Mouse (Mus musculus): ENCODE results near the gene Mrgpra4. TPM values are rescaled to one million over a fixed set of nuclear protein-coding genes. Genes with fewer than 3 reads are reported as not detected.

The Mrgpra4 gene
- polyA plus RNA-seq (2016; fragmentation: Nextera tagmentation; extraction: Ambion mirVana): not detected in 2 replicates

GRCm38 (mm10) chr7:47981995-47982394 is at the start of gene Mrgpra4:
Gene Mrgpra4, minus strand, starts transcription at chr7:47982095.
- Histone ChIP-seq H3K4me2 (replicated peaks) (no peak within 1 kb of the TSS), H3K4me3 (no peak within 1 kb of the TSS), H3K9ac (no peak within 1 kb of the TSS), H3K27ac (no peak within 1 kb of the TSS), H3K36me3 (no peaks in the 10 kb centered on the region), H3K4me1 (no peaks in the 10 kb centered on the region), H3K27me3 (no peaks in the 10 kb centered on the region), H3K9me3 (replicated peaks) (0 out of 2 replicates have a peak, but pooled peaks cover 9% of the 10 kb centered on the region)
- no peak for ATAC-seq (ENCODE audit: low FRiP score)
- 82% methylated on average over 1 of the region's 1 CpGs for WGBS

GRCm38 (mm10) chr7:48027497-48027896 is 45.6 kb upstream of the Mrgpra4 start, which contains the start of gene Mrgprx1:
Gene Mrgprx1, minus strand, starts transcription at chr7:48027597.
- H3K27ac ChIP-seq: no peak within 1 kb of the TSS
- no peak within 1 kb of the TSS for H3K4me2 ChIP-seq (replicated peaks)
- ATAC-seq (ENCODE audit: low FRiP score): no peak
- no peaks in the 10 kb centered on the region for H3K4me1 ChIP-seq
- no peak within 1 kb of the TSS for H3K4me3 ChIP-seq
- no peak within 1 kb of the TSS for H3K9ac ChIP-seq
- no peaks in the 10 kb centered on the region for H3K27me3 ChIP-seq
- 87% methylated on average over 3 of the region's 3 CpGs for WGBS
- H3K36me3 ChIP-seq: no peaks in the 10 kb centered on the region
- H3K9me3 ChIP-seq (replicated peaks): 0 out of 2 replicates have a peak, but pooled peaks cover 4% of the 10 kb centered on the region

GRCm38 (mm10) chr7:48017874-48018273 is 36.0 kb upstream of the Mrgpra4 start:
- Histone ChIP-seq H3K27ac (no peak overlapping the region), H3K4me1 (no peaks in the 10 kb centered on the region), H3K4me2 (replicated peaks) (no peak overlapping the region), H3K9me3 (replicated peaks) (no peaks in the 10 kb centered on the region), H3K36me3 (no peaks in the 10 kb centered on the region), H3K4me3 (no peak overlapping the region), H3K27me3 (no peaks in the 10 kb centered on the region), H3K9ac (no peak overlapping the region)
- ATAC-seq (ENCODE audit: low FRiP score): no peak
- WGBS: 64% methylated on average over 2 of the region's 2 CpGs

- no peak overlapping the region for H3K9ac ChIP-seq
- WGBS: 83% methylated on average over 3 of the region's 3 CpGs
- no peak for ATAC-seq (ENCODE audit: low FRiP score)
These were observed 13.8 kb upstream of the Mrgpra4 start for GRCm38 (mm10) chr7:47995689-47996088.

GRCm38 (mm10) chr7:47986752-47987151 is 4.9 kb upstream of the Mrgpra4 start:
- H3K9ac ChIP-seq: no peak overlapping the region
- H3K4me3 ChIP-seq: no peak overlapping the region
- no peaks in the 10 kb centered on the region for H3K36me3 ChIP-seq
- H3K9me3 ChIP-seq (replicated peaks): 0 out of 2 replicates have a peak, but pooled peaks cover 4% of the 10 kb centered on the region
- H3K4me1 ChIP-seq: no peaks in the 10 kb centered on the region
- H3K4me2 ChIP-seq (replicated peaks): no peak overlapping the region
- H3K27ac ChIP-seq: no peak overlapping the region
- 45% methylated on average over 1 of the region's 1 CpGs for WGBS
- no peaks in the 10 kb centered on the region for H3K27me3 ChIP-seq
- no peak for ATAC-seq (ENCODE audit: low FRiP score)

More at GRCm38 (mm10) chr7:47995689-47996088, 13.8 kb upstream of the Mrgpra4 start:
- Histone ChIP-seq H3K4me3 (no peak overlapping the region), H3K27me3 (no peaks in the 10 kb centered on the region), H3K27ac (no peak overlapping the region), H3K9me3 (replicated peaks) (no peaks in the 10 kb centered on the region), H3K4me2 (replicated peaks) (no peak overlapping the region), H3K36me3 (no peaks in the 10 kb centered on the region), H3K4me1 (no peaks in the 10 kb centered on the region)

Other genes with a start within 250 kb of the Mrgpra4 start
- not detected in 2 replicates for gene Mrgprx1, start 45.5 kb upstream of the Mrgpra4 start, polyA plus RNA-seq (2016; fragmentation: Nextera tagmentation; extraction: Ambion mirVana)
- gene Mrgprb5, start 186.9 kb upstream of the Mrgpra4 start, polyA plus RNA-seq (2016; fragmentation: Nextera tagmentation; extraction: Ambion mirVana): not detected in 2 replicates
- gene Mrgprb4, start 217.2 kb upstream of the Mrgpra4 start, polyA plus RNA-seq (2016; fragmentation: Nextera tagmentation; extraction: Ambion mirVana): not detected in 2 replicates